ENCODE assay signal across 7 mouse cellular contexts in the genomic region with DNA sequence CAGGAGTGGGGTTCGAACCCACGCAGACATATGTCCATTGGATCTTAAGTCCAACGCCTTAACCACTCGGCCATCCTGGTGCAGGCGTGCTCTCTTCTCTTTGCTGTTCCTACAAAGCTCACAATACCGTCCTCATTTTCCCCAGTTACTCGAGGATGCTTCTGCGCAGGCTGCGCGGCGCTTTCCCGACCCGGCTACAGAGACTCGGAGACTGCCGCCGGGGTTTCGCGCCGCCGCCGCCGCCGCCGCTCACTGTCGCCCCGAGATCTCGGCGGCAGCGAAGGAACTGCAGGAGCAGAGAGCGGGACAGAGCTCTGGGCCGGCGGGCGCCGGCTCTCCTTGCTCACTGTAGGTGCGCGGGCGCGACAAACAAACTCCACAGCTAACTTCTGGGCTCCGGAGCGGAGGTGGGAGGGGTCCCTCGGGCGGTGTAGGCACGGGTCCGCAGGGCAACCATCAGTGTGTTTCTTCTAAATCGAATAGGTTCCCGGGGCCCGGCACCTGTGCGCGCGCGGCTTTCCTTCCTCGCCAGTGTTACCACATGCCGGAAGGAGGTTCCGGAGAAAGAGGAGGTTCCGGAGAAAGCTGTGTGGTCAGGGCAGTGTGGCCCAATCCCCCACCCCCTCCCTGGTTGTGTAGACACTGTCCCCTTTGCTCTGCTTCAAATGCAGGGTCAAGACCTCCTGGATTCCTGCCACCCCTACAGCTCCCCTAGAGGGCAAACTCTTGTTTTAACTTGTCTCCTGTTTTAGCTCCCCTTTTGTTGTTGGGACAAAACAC. TPM values are rescaled to one million over a fixed set of nuclear protein-coding genes. Genes with fewer than 3 reads are reported as not detected.
DNase-seq lines count a peak whose midpoint lies in the region; ATAC-seq lines count a peak whose summit lies in the region.

No protein-coding gene starts in this region.

- peak overlapping the region; percentile 89 for H3K27ac ChIP-seq in intestine, embryonic 15.5 days
- H3K27ac ChIP-seq in midbrain, embryonic 10.5 days (replicated peaks): peak overlapping the region; percentile 93

- intact Hi-C loops in gastrocnemius, postnatal 36 days (cut with DNase I): loop anchor here (2.0 to 5.0 kb wide), 2 partner anchors 54 to 230 kb away; a partner anchor contains a TSS
- intact Hi-C loops in left cerebral cortex, postnatal 25 days (cut with DNase I): loop anchor here (2.0 to 5.0 kb wide), 3 partner anchors 54 to 230 kb away; a partner anchor contains a TSS

- DNase-seq in adrenal gland, adult 2 months: peak; percentile 96
- DNase-seq in embryo, embryonic 11.5 days (ENCODE audit: low read depth, low spot score): peak; percentile 96
- DNase-seq in gastrocnemius, postnatal 36 days: peak; percentile 89 to 95
- peak; percentile 98 to 99 for DNase-seq in left cerebral cortex, postnatal 25 days (ENCODE audit: low spot score in 2 of 2)
- DNase-seq in midbrain, embryonic 10.5 days (ENCODE audit: low spot score): peak; percentile 97
- peak; percentile 94 for DNase-seq in right cerebral cortex, postnatal 4 days

- H3K4me2 ChIP-seq in intestine, embryonic 15.5 days (replicated peaks): peak overlapping the region; percentile 66

- H3K36me3 ChIP-seq in intestine, embryonic 15.5 days: no peaks in the 10 kb centered on the region
- H3K36me3 ChIP-seq in midbrain, embryonic 10.5 days: no peaks in the 10 kb centered on the region

- no peaks in the 10 kb centered on the region for H3K27me3 ChIP-seq in intestine, embryonic 15.5 days (replicated peaks)
- no peaks in the 10 kb centered on the region for H3K27me3 ChIP-seq in midbrain, embryonic 10.5 days (ENCODE audit: low read depth, poor library complexity, severe bottlenecking)

- H3K9me3 ChIP-seq in intestine, embryonic 15.5 days: no peaks in the 10 kb centered on the region
- H3K9me3 ChIP-seq in midbrain, embryonic 10.5 days (replicated peaks): no peaks in the 10 kb centered on the region; the same call in 1 of the 2 replicates

- under 1% methylated on average over 55 of the region's 55 CpGs for WGBS in intestine, embryonic 15.5 days
- under 1% methylated on average over 55 of the region's 55 CpGs for WGBS in midbrain, embryonic 10.5 days

- H3K4me1 ChIP-seq in intestine, embryonic 15.5 days (replicated peaks): peaks cover 6% of the 10 kb centered on the region; the same call in 1 of the 2 replicates
- peaks cover 13% of the 10 kb centered on the region for H3K4me1 ChIP-seq in midbrain, embryonic 10.5 days

- peak; percentile 94 for ATAC-seq in intestine, embryonic 15.5 days

- peak overlapping the region; percentile 63 for H3K9ac ChIP-seq in intestine, embryonic 15.5 days

- H3K4me3 ChIP-seq in intestine, embryonic 15.5 days (replicated peaks): peak overlapping the region; percentile 72
- H3K4me3 ChIP-seq in midbrain, embryonic 10.5 days: peak overlapping the region; percentile 68

RNA-seq across cellular contexts. Expression of a gene that starts 41.3 kb away (rescaled TPM):
- 1 to 10 TPM; 8.7 to 8.9 TPM for total RNA-seq in adrenal gland, adult 2 months (2021)
- polyA plus RNA-seq in adrenal gland, adult 2 months (2012; rRNA removed): 5.1 and 11.0 TPM in 2 replicates
- under 1 TPM; 0.20 to 0.48 TPM for total RNA-seq in gastrocnemius, postnatal 36 days (2021)
- polyA plus RNA-seq in intestine, embryonic 15.5 days (2015; fragmentation: Nextera tagmentation; extraction: Ambion mirVana): 1.6 and 1.8 TPM in 2 replicates
- total RNA-seq in left cerebral cortex, postnatal 25 days (2021): under 1 TPM; 0.11 to 0.34 TPM
- 1.3 and 2.2 TPM in 2 replicates for polyA plus RNA-seq in midbrain, embryonic 10.5 days (2016; fragmentation: Nextera tagmentation; extraction: Ambion mirVana)

RNA-seq across cellular contexts. Expression of a gene that starts 53.6 kb away (rescaled TPM):
- total RNA-seq in adrenal gland, adult 2 months (2021): 10 to 100 TPM; 70.3 to 81.8 TPM
- polyA plus RNA-seq in adrenal gland, adult 2 months (2012; rRNA removed): 21.7 and 25.4 TPM in 2 replicates
- 10 to 100 TPM; 21.8 to 21.9 TPM for total RNA-seq in gastrocnemius, postnatal 36 days (2021)
- polyA plus RNA-seq in intestine, embryonic 15.5 days (2015; fragmentation: Nextera tagmentation; extraction: Ambion mirVana): 43.8 and 46.2 TPM in 2 replicates
- 10 to 100 TPM; 53.8 to 58.0 TPM for total RNA-seq in left cerebral cortex, postnatal 25 days (2021)
- polyA plus RNA-seq in midbrain, embryonic 10.5 days (2016; fragmentation: Nextera tagmentation; extraction: Ambion mirVana): 38.8 and 39.8 TPM in 2 replicates

Comparison
In these comparisons a context has a peak if more than half of its experiments do, and no peak if none do; other contexts are left out.
1. Peak in every context shown above with its lines: DNase-seq, ATAC-seq, H3K4me3 ChIP-seq and H3K27ac ChIP-seq.
2. RNA of a gene that starts 41.3 kb away (total RNA-seq): 8.7 to 8.9 TPM in adrenal gland, adult 2 months; 0.20 to 0.48 TPM in gastrocnemius, postnatal 36 days and 0.11 to 0.34 TPM in left cerebral cortex, postnatal 25 days; every median in the first group is over 4 times any median in the second.